15 mouse cellular contexts compared by ENCODE assay signal in genomic region chr5:114213183-114213582, GRCm38 (mm10).
A peak's percentile ranks its signal among the peaks of the same experiment; 100 is the strongest.
DNase-seq lines count a peak whose midpoint lies in the region; ATAC-seq and TF ChIP-seq lines count a peak whose summit lies in the region.
"Had no signal": no experiment of that assay in that cellular context is flagged by ENCODE, and none has a peak within 500 bp of the region (broad histone marks: within the 10 kb centered on the region; RNA-seq: fewer than 3 reads in every experiment).

No protein-coding gene starts in this region.

- H3K4me3 ChIP-seq in MEL (ENCODE audit: control insufficient read depth in 1 of 2, insufficient read depth in 1 of 2, low read depth in 2 of 2, low read length in 2 of 2) = peak overlapping the region; percentile 40 to 55
- H3K4me3 ChIP-seq in limb, embryonic 10.5 days = no peak overlapping the region
- H3K4me3 ChIP-seq: erythroblast, embryonic 14.5 days; gastrocnemius, adult 2 months had no signal

- TF ChIP-seq CTCF in MEL (IDR thresholded peaks at IDR 0.05 in 2 of 3, conservative IDR thresholded peaks at IDR 0.05 in 1 of 3; ENCODE audit: control insufficient read depth in 1 of 3, insufficient read depth in 1 of 3, low read depth in 2 of 3, low read length in 3 of 3, poor library complexity in 1 of 3, severe bottlenecking in 1 of 3) = no peak

- peaks cover 3 to 23% of the 10 kb centered on the region in 2 experiments for H3K4me1 ChIP-seq in MEL (ENCODE audit: control insufficient read depth in 1 of 2, insufficient read depth in 2 of 2, low read length in 2 of 2)
- H3K4me1 ChIP-seq in limb, embryonic 10.5 days = no peaks in the 10 kb centered on the region; the same call in 1 of the 2 replicates

- 70% methylated on average over 10 of the region's 10 CpGs for WGBS in limb, embryonic 10.5 days

- peak; percentile 86 for DNase-seq in MEL (ENCODE audit: low read depth, low spot score)
- DNase-seq in c-Kit-positive CD71-positive TER-119-positive erythroid progenitor cells, embryonic 14.5 days (ENCODE audit: low spot score) = peak; percentile 54
- peak; percentile 56 for DNase-seq in thymus, postnatal 0 days (ENCODE audit: low spot score)
- no peak for DNase-seq in urinary bladder, postnatal 25 days (ENCODE audit: low spot score)
- no peak for DNase-seq in limb, embryonic 10.5 days (ENCODE audit: low spot score)
- DNase-seq in adipocyte (ENCODE audit: low spot score) = no peak
- DNase-seq: cerebellum, adult 9-11 months; gastrocnemius, adult 2 months; kidney, adult 2 months; layer of hippocampus, adult 9-11 months; lung, adult 18-20 months; midbrain, embryonic 14.5 days; retina, postnatal 1 day had no signal

- no peaks in the 10 kb centered on the region; a peak in 1 of 4 replicates for H3K36me3 ChIP-seq in MEL (ENCODE audit: control insufficient read depth in 1 of 2, insufficient read depth in 2 of 2, low read length in 2 of 2)
- H3K36me3 ChIP-seq in limb, embryonic 10.5 days = no peaks in the 10 kb centered on the region

- ATAC-seq in megakaryocyte, adult 5-6 weeks (ENCODE audit: poor library complexity, severe bottlenecking) = peak; percentile 47; the same call in 1 of the 2 replicates

- TF ChIP-seq POLR2A in MEL (IDR thresholded peaks at IDR 0.05; ENCODE audit: control insufficient read depth in 1 of 2, insufficient read depth in 1 of 2, low read depth in 1 of 2, low read length in 2 of 2, poor library complexity in 1 of 2) = no peak

- no peaks in the 10 kb centered on the region for H3K79me2 ChIP-seq in MEL (ENCODE audit: control insufficient read depth, insufficient read depth, low read length, poor library complexity)

- no peaks in the 10 kb centered on the region for H3K9me3 ChIP-seq in MEL (replicated peaks; ENCODE audit: insufficient read depth, low read length)
- no peaks in the 10 kb centered on the region for H3K9me3 ChIP-seq in limb, embryonic 10.5 days (replicated peaks)

- no peaks in the 10 kb centered on the region for H3K27me3 ChIP-seq in MEL (ENCODE audit: control insufficient read depth in 1 of 2, insufficient read depth in 2 of 2, low read length in 2 of 2)
- H3K27me3 ChIP-seq in limb, embryonic 10.5 days (ENCODE audit: low read depth, poor library complexity, severe bottlenecking) = no peaks in the 10 kb centered on the region

- H3K27ac ChIP-seq in MEL (ENCODE audit: control insufficient read depth, low read depth, low read length) = no peak overlapping the region
- no peak overlapping the region for H3K27ac ChIP-seq in limb, embryonic 10.5 days
- H3K27ac ChIP-seq: gastrocnemius, adult 2 months had no signal

- TF ChIP-seq EP300 in MEL (IDR thresholded peaks at IDR 0.05; ENCODE audit: low read depth in 1 of 2, low read length in 2 of 2) = peak in 1 of 2 experiments; percentile 45; a peak in 2 of 4 replicates

- no peak overlapping the region for H3K9ac ChIP-seq in MEL (ENCODE audit: control insufficient read depth, low read depth, low read length, poor library complexity, severe bottlenecking)

- no peak for TF ChIP-seq RAD21 in MEL (IDR thresholded peaks at IDR 0.05; ENCODE audit: low read depth, low read length)

TF ChIP-seq in MEL, 35 proteins besides CTCF, POLR2A, EP300 and RAD21:
- TF ChIP-seq RCOR1 (IDR thresholded peaks at IDR 0.05; ENCODE audit: low read depth, low read length) = no peak
- TF ChIP-seq MAFK (IDR thresholded peaks at IDR 0.05; ENCODE audit: borderline replicate concordance, low read depth, low read length) = no peak
- TF ChIP-seq MEF2A (IDR thresholded peaks at IDR 0.05; ENCODE audit: extremely low read depth, insufficient replicate concordance, low read depth, low read length, poor library complexity, severe bottlenecking) = no peak
- TF ChIP-seq TBP (IDR thresholded peaks at IDR 0.05; ENCODE audit: low read depth, low read length) = no peak
- TF ChIP-seq MAX (IDR thresholded peaks at IDR 0.05; ENCODE audit: low read length) = no peak
- TF ChIP-seq USF1 (IDR thresholded peaks at IDR 0.05; ENCODE audit: low read depth, low read length) = 0 out of 2 replicates have a peak, but pooled peaks have one; percentile 25
- no peak for TF ChIP-seq HCFC1 (IDR thresholded peaks at IDR 0.05; ENCODE audit: low read depth, low read length)
- no peak for TF ChIP-seq NELFE (IDR thresholded peaks at IDR 0.05; ENCODE audit: low read depth, low read length)
- TF ChIP-seq GABPA (IDR thresholded peaks at IDR 0.05; ENCODE audit: low read depth, low read length) = no peak
- TF ChIP-seq GATA1 (IDR thresholded peaks at IDR 0.05; ENCODE audit: low read depth, low read length) = peak; percentile 54
- no peak for TF ChIP-seq USF2 (IDR thresholded peaks at IDR 0.05; ENCODE audit: borderline replicate concordance in 1 of 2, insufficient read depth in 1 of 2, low read depth in 1 of 2, low read length in 2 of 2)
- no peak for TF ChIP-seq ZKSCAN1 (IDR thresholded peaks at IDR 0.05; ENCODE audit: low read depth, low read length)
- no peak for TF ChIP-seq ELF1 (IDR thresholded peaks at IDR 0.05; ENCODE audit: low read depth, low read length)
- TF ChIP-seq TAL1 (IDR thresholded peaks at IDR 0.05; ENCODE audit: low read length) = peak; percentile 89
- TF ChIP-seq CHD1 (IDR thresholded peaks at IDR 0.05; ENCODE audit: low read depth, low read length) = no peak
- TF ChIP-seq E2F4 (IDR thresholded peaks at IDR 0.05; ENCODE audit: borderline replicate concordance, low read depth, low read length) = no peak
- no peak for TF ChIP-seq KAT2A (conservative IDR thresholded peaks at IDR 0.05; ENCODE audit: low read depth, low read length)
- no peak for TF ChIP-seq BHLHE40 (IDR thresholded peaks at IDR 0.05; ENCODE audit: borderline replicate concordance, low read depth, low read length)
- TF ChIP-seq ZMIZ1 (IDR thresholded peaks at IDR 0.05; ENCODE audit: low read depth, low read length) = no peak
- no peak for TF ChIP-seq MXI1 (IDR thresholded peaks at IDR 0.05; ENCODE audit: low read depth, low read length)
- no peak for TF ChIP-seq NRF1 (IDR thresholded peaks at IDR 0.05; ENCODE audit: insufficient read depth, low read depth, low read length, poor library complexity, severe bottlenecking)
- TF ChIP-seq MAZ (IDR thresholded peaks at IDR 0.05; ENCODE audit: low read depth, low read length) = peak; percentile 67; the same call in 1 of the 2 replicates
- TF ChIP-seq UBTF (IDR thresholded peaks at IDR 0.05; ENCODE audit: borderline replicate concordance, insufficient read depth, low read depth, low read length) = no peak
- TF ChIP-seq MYC (IDR thresholded peaks at IDR 0.05; ENCODE audit: low read depth, low read length) = no peak
- peak; percentile 11; the same call in 1 of the 2 replicates for TF ChIP-seq TCF12 (IDR thresholded peaks at IDR 0.05; ENCODE audit: low read depth, low read length)
- no peak for TF ChIP-seq ZNF384 (IDR thresholded peaks at IDR 0.05; ENCODE audit: low read depth, low read length)
- peak; percentile 37; the same call in 1 of the 2 replicates for TF ChIP-seq ETS1 (IDR thresholded peaks at IDR 0.05; ENCODE audit: low read depth, low read length)
- TF ChIP-seq POLR2AphosphoS2 (IDR thresholded peaks at IDR 0.05; ENCODE audit: low read length) = no peak
- TF ChIP-seq SMC3 (IDR thresholded peaks at IDR 0.05; ENCODE audit: low read depth, low read length) = no peak
- no peak for TF ChIP-seq ZC3H11A (IDR thresholded peaks at IDR 0.05; ENCODE audit: low read depth, low read length)
- TF ChIP-seq JUND (IDR thresholded peaks at IDR 0.05; ENCODE audit: low read depth, low read length) = no peak
- TF ChIP-seq POLR2AphosphoS5 (IDR thresholded peaks at IDR 0.05; ENCODE audit: borderline replicate concordance, low read depth, low read length) = no peak
- peak; percentile 59 for TF ChIP-seq SIN3A (IDR thresholded peaks at IDR 0.05; ENCODE audit: low read length)
- TF ChIP-seq CHD2 (IDR thresholded peaks at IDR 0.05; ENCODE audit: low read length) = no peak

Comparison
In these comparisons a context has a peak if more than half of its experiments do, and no peak if none do; other contexts are left out.
1. DNase-seq: peak in MEL (single experiment), c-Kit-positive CD71-positive TER-119-positive erythroid progenitor cells, embryonic 14.5 days (single experiment) and thymus, postnatal 0 days (single experiment); none in urinary bladder, postnatal 25 days (single experiment), limb, embryonic 10.5 days (single experiment) and adipocyte (single experiment).